Mouse (Mus musculus): ENCODE measurements around the gene Il17d. TPM values are rescaled to one million over a fixed set of nuclear protein-coding genes. Genes with fewer than 3 reads are reported as not detected.
A peak's percentile ranks its signal among the peaks of the same experiment; 100 is the strongest.

The Il17d gene
- polyA plus RNA-seq (2015; fragmentation: Nextera tagmentation; extraction: Ambion mirVana): 8.1 and 9.0 TPM in 2 replicates

GRCm38 (mm10) chr14:57524671-57525387 lies at the start of gene Il17d:
TSS of gene Il17d (plus strand) at chr14:57524777.
- Histone ChIP-seq H3K36me3 (no peaks in the 10 kb centered on the region), H3K4me3 (replicated peaks) (peak within 1 kb of the TSS; percentile 79), H3K9ac (peak within 1 kb of the TSS; percentile 61), H3K27me3 (replicated peaks) (no peaks in the 10 kb centered on the region), H3K9me3 (no peaks in the 10 kb centered on the region), H3K4me1 (0 out of 2 replicates have a peak, but pooled peaks cover 5% of the 10 kb centered on the region), H3K4me2 (peak within 1 kb of the TSS; percentile 95), H3K27ac (peak within 1 kb of the TSS; percentile 73)
- ATAC-seq (ENCODE audit: insufficient read depth, low FRiP score, low read depth): peak; percentile 32
- WGBS: under 1% methylated on average over 62 of the region's 104 CpGs

GRCm38 (mm10) chr14:57475057-57475456 lies 49.5 kb upstream of the Il17d start:
- Histone ChIP-seq H3K4me1 (no peaks in the 10 kb centered on the region), H3K4me2 (no peak overlapping the region), H3K9ac (no peak overlapping the region), H3K36me3 (no peaks in the 10 kb centered on the region), H3K27me3 (replicated peaks) (no peaks in the 10 kb centered on the region), H3K9me3 (no peaks in the 10 kb centered on the region), H3K4me3 (replicated peaks) (no peak overlapping the region), H3K27ac (no peak overlapping the region)
- no peak for ATAC-seq (ENCODE audit: insufficient read depth, low FRiP score, low read depth)
- WGBS: 78% methylated on average over 2 of the region's 2 CpGs

- Histone ChIP-seq H3K36me3 (no peaks in the 10 kb centered on the region), H3K27ac (no peak overlapping the region), H3K9me3 (no peaks in the 10 kb centered on the region), H3K4me2 (no peak overlapping the region), H3K4me3 (replicated peaks) (no peak overlapping the region), H3K9ac (no peak overlapping the region), H3K27me3 (replicated peaks) (no peaks in the 10 kb centered on the region), H3K4me1 (no peaks in the 10 kb centered on the region)
- 90% methylated on average over 2 of the region's 2 CpGs for WGBS
- no peak for ATAC-seq (ENCODE audit: insufficient read depth, low FRiP score, low read depth)
Measured at GRCm38 (mm10) chr14:57482262-57482661, 42.3 kb upstream of the Il17d start.

GRCm38 (mm10) chr14:57484183-57484582 lies 40.4 kb upstream of the Il17d start:
- H3K4me1 ChIP-seq: no peaks in the 10 kb centered on the region
- no peaks in the 10 kb centered on the region for H3K36me3 ChIP-seq
- H3K27ac ChIP-seq: no peak overlapping the region
- no peak overlapping the region for H3K4me3 ChIP-seq (replicated peaks)
- no peak overlapping the region for H3K4me2 ChIP-seq
- WGBS: 94% methylated on average over 6 of the region's 6 CpGs
- no peak for ATAC-seq (ENCODE audit: insufficient read depth, low FRiP score, low read depth)
- H3K9me3 ChIP-seq: no peaks in the 10 kb centered on the region
- H3K9ac ChIP-seq: no peak overlapping the region
- no peaks in the 10 kb centered on the region for H3K27me3 ChIP-seq (replicated peaks)

GRCm38 (mm10) chr14:57489696-57490095 lies 34.9 kb upstream of the Il17d start:
- Histone ChIP-seq H3K4me2 (no peak overlapping the region), H3K9ac (no peak overlapping the region), H3K27me3 (replicated peaks) (no peaks in the 10 kb centered on the region), H3K9me3 (no peaks in the 10 kb centered on the region), H3K4me3 (replicated peaks) (no peak overlapping the region), H3K4me1 (no peaks in the 10 kb centered on the region), H3K36me3 (no peaks in the 10 kb centered on the region), H3K27ac (no peak overlapping the region)
- no peak for ATAC-seq (ENCODE audit: insufficient read depth, low FRiP score, low read depth)
- WGBS: 72% methylated on average over 3 of the region's 3 CpGs

GRCm38 (mm10) chr14:57493840-57494239 lies 30.7 kb upstream of the Il17d start:
- no peak overlapping the region for H3K4me2 ChIP-seq
- no peak overlapping the region for H3K27ac ChIP-seq
- no peak for ATAC-seq (ENCODE audit: insufficient read depth, low FRiP score, low read depth)
- H3K4me3 ChIP-seq (replicated peaks): no peak overlapping the region
- no peaks in the 10 kb centered on the region for H3K4me1 ChIP-seq
- no peaks in the 10 kb centered on the region for H3K9me3 ChIP-seq
- no peaks in the 10 kb centered on the region for H3K36me3 ChIP-seq
- no peak overlapping the region for H3K9ac ChIP-seq
- H3K27me3 ChIP-seq (replicated peaks): no peaks in the 10 kb centered on the region
- WGBS: 93% methylated on average over 2 of the region's 2 CpGs

- H3K27ac ChIP-seq: no peak overlapping the region
- H3K9ac ChIP-seq: no peak overlapping the region
- H3K9me3 ChIP-seq: no peaks in the 10 kb centered on the region
- no peak overlapping the region for H3K4me2 ChIP-seq
- H3K27me3 ChIP-seq (replicated peaks): no peaks in the 10 kb centered on the region
- no peaks in the 10 kb centered on the region for H3K4me1 ChIP-seq
- no peak for ATAC-seq (ENCODE audit: insufficient read depth, low FRiP score, low read depth)
- H3K36me3 ChIP-seq: no peaks in the 10 kb centered on the region
- no peak overlapping the region for H3K4me3 ChIP-seq (replicated peaks)
- WGBS: 88% methylated on average over 6 of the region's 6 CpGs
Measured at GRCm38 (mm10) chr14:57503729-57504128, 20.8 kb upstream of the Il17d start.

GRCm38 (mm10) chr14:57509554-57509953 lies 15.0 kb upstream of the Il17d start:
- no peaks in the 10 kb centered on the region for H3K36me3 ChIP-seq
- no peaks in the 10 kb centered on the region for H3K4me1 ChIP-seq
- H3K4me2 ChIP-seq: no peak overlapping the region
- no peak overlapping the region for H3K4me3 ChIP-seq (replicated peaks)
- H3K27me3 ChIP-seq (replicated peaks): no peaks in the 10 kb centered on the region
- H3K27ac ChIP-seq: no peak overlapping the region
- no peaks in the 10 kb centered on the region for H3K9me3 ChIP-seq
- ATAC-seq (ENCODE audit: insufficient read depth, low FRiP score, low read depth): peak; percentile 60; the same call in 1 of the 2 replicates
- WGBS: 48% methylated on average over 6 of the region's 6 CpGs
- H3K9ac ChIP-seq: no peak overlapping the region

GRCm38 (mm10) chr14:57515156-57515762 lies 9.3 kb upstream of the Il17d start:
- H3K4me2 ChIP-seq: no peak overlapping the region
- 35% methylated on average over 6 of the region's 6 CpGs for WGBS
- no peak overlapping the region for H3K4me3 ChIP-seq (replicated peaks)
- ATAC-seq (ENCODE audit: insufficient read depth, low FRiP score, low read depth): no peak
- no peaks in the 10 kb centered on the region for H3K36me3 ChIP-seq
- no peak overlapping the region for H3K9ac ChIP-seq
- no peak overlapping the region for H3K27ac ChIP-seq
- no peaks in the 10 kb centered on the region for H3K4me1 ChIP-seq
- no peaks in the 10 kb centered on the region for H3K27me3 ChIP-seq (replicated peaks)
- no peaks in the 10 kb centered on the region for H3K9me3 ChIP-seq

- Histone ChIP-seq H3K4me1 (no peaks in the 10 kb centered on the region), H3K27me3 (replicated peaks) (no peaks in the 10 kb centered on the region), H3K27ac (no peak overlapping the region), H3K9ac (no peak overlapping the region), H3K9me3 (no peaks in the 10 kb centered on the region), H3K4me2 (no peak overlapping the region), H3K4me3 (replicated peaks) (no peak overlapping the region), H3K36me3 (no peaks in the 10 kb centered on the region)
- 87% methylated on average over 7 of the region's 7 CpGs for WGBS
- no peak for ATAC-seq (ENCODE audit: insufficient read depth, low FRiP score, low read depth)
Measured at GRCm38 (mm10) chr14:57517001-57517400, 7.6 kb upstream of the Il17d start.

GRCm38 (mm10) chr14:57523762-57524161 lies 815 bp upstream of the Il17d start:
- ATAC-seq (ENCODE audit: insufficient read depth, low FRiP score, low read depth): no peak
- Histone ChIP-seq H3K27me3 (replicated peaks) (no peaks in the 10 kb centered on the region), H3K9ac (no peak overlapping the region), H3K9me3 (no peaks in the 10 kb centered on the region), H3K36me3 (no peaks in the 10 kb centered on the region), H3K4me3 (replicated peaks) (0 out of 2 replicates have a peak overlapping the region, but pooled peaks have one; percentile 79), H3K27ac (no peak overlapping the region), H3K4me1 (0 out of 2 replicates have a peak, but pooled peaks cover 5% of the 10 kb centered on the region), H3K4me2 (peak overlapping the region; percentile 95)
- WGBS: 85% methylated on average over 9 of the region's 9 CpGs

- Histone ChIP-seq H3K4me3 (replicated peaks) (peak overlapping the region; percentile 79), H3K4me1 (0 out of 2 replicates have a peak, but pooled peaks cover 5% of the 10 kb centered on the region), H3K27ac (peak overlapping the region; percentile 73), H3K9me3 (no peaks in the 10 kb centered on the region), H3K27me3 (replicated peaks) (no peaks in the 10 kb centered on the region), H3K4me2 (peak overlapping the region; percentile 95), H3K9ac (peak overlapping the region; percentile 61), H3K36me3 (no peaks in the 10 kb centered on the region)
- ATAC-seq (ENCODE audit: insufficient read depth, low FRiP score, low read depth): peak; percentile 85
- WGBS: 2% methylated on average over 48 of the region's 60 CpGs
Measured at GRCm38 (mm10) chr14:57525388-57526049, 942 bp downstream of the Il17d start.

Measured in stomach, embryonic 15.5 days (tissue).